Mouse (Mus musculus) thymus, adult 2 months (tissue): Measurements from ENCODE around the gene Xpr1. TPM values are rescaled to one million over a fixed set of nuclear protein-coding genes. Genes with fewer than 3 reads are reported as not detected.
"Not testable (repeated sequence)": the region's sequence is repeated elsewhere in the genome, so short reads cannot be mapped to it uniquely, and the experiment has no call there.

ENCODE experiments used
- DNase-seq: peaks from one replicate; pipeline ENCODE4 v3.0.0; 2021
- H3K27ac ChIP-seq: fragments of 200-500 bp; 2 replicates; pipeline ENCODE4 v1.5.1; 2012; ENCODE audit warnings: low read length, control low read depth; ENCODE audit not compliant: control insufficient read depth, insufficient read depth
- H3K27me3 ChIP-seq: fragments of 200-500 bp; 2 replicates; pipeline ENCODE4 v1.6.1; 2012; ENCODE audit warnings: mild to moderate bottlenecking, low read length, moderate library complexity, mixed read lengths; ENCODE audit not compliant: control insufficient read depth, insufficient read depth
- H3K36me3 ChIP-seq: fragments of 200-500 bp; 2 replicates; pipeline ENCODE4 v1.6.1; 2012; ENCODE audit warnings: mild to moderate bottlenecking, low read length, moderate library complexity; ENCODE audit not compliant: control insufficient read depth, insufficient read depth
- H3K4me1 ChIP-seq: fragments of 200-500 bp; replicated peaks from 2 replicates; pipeline ENCODE4 v1.6.1; 2012; ENCODE audit warnings: low read length; ENCODE audit not compliant: control insufficient read depth, insufficient read depth
- H3K4me3 ChIP-seq: fragments of 200-500 bp; 2 replicates; pipeline ENCODE4 v1.5.1; 2012; ENCODE audit warnings: mild to moderate bottlenecking, low read length, control low read depth, moderate library complexity; ENCODE audit not compliant: control insufficient read depth, insufficient read depth
- CTCF ChIP-seq: fragments of 200-500 bp; IDR thresholded peaks from 2 replicates; pipeline ENCODE4 v1.5.1; 2012; ENCODE audit warnings: mild to moderate bottlenecking, control low read depth, low read length, moderate library complexity, borderline replicate concordance; ENCODE audit not compliant: control insufficient read depth, poor library complexity, insufficient read depth; ENCODE audit errors: extremely low read depth
- POLR2A ChIP-seq: fragments of 200-500 bp; IDR thresholded peaks from 2 replicates; pipeline ENCODE4 v1.6.1; 2012; ENCODE audit warnings: mild to moderate bottlenecking, low read length, control low read depth, moderate library complexity; ENCODE audit not compliant: control insufficient read depth, poor library complexity, insufficient read depth; ENCODE audit errors: extremely low read depth
- WGBS: fragments of 180-500 bp; shearing (Covaris S2); methylation state at CpG from one replicate; pipeline ENCODE4 v1.1.7; 2018; 5-methylcytosine and 5-hydroxymethylcytosine counted together
- polyA plus RNA-seq: library from polyadenylated mRNA; depleted of rRNA; stranded (reverse); fragments of >200 nt; gene quantifications from 2 replicates; pipeline ENCODE4 v1.2.3, GENCODE M21; 2012

Xpr1 gene
- polyA plus RNA-seq, 1 experiment: 14.7 TPM

- 88% methylated on average over 13 of the region's 13 CpGs for WGBS
- Histone ChIP-seq H3K27ac (no peak overlapping the region), H3K36me3 (no peaks in the 10 kb centered on the region; the same call in 1 of the 2 replicates), H3K4me1 (no peaks in the 10 kb centered on the region), H3K4me3 (no peak overlapping the region), H3K27me3 (no peaks in the 10 kb centered on the region)
- TF ChIP-seq POLR2A (no peak), CTCF (no peak)
- no peak for DNase-seq
Measured at GRCm38 (mm10) chr1:155276381-155277033, 140.7 kb downstream of the Xpr1 start.

- TF ChIP-seq CTCF (no peak), POLR2A (no peak)
- no peaks in the 10 kb centered on the region for H3K27me3 ChIP-seq
- no peaks in the 10 kb centered on the region for H3K4me1 ChIP-seq
- 93% methylated on average over 4 of the region's 4 CpGs for WGBS
- no peak for DNase-seq
- no peak overlapping the region for H3K4me3 ChIP-seq
- no peaks in the 10 kb centered on the region; the same call in 1 of the 2 replicates for H3K36me3 ChIP-seq
- no peak overlapping the region for H3K27ac ChIP-seq
Measured at GRCm38 (mm10) chr1:155275793-155276192, 141.4 kb downstream of the Xpr1 start.

- DNase-seq: no peak
- no peak overlapping the region for H3K4me3 ChIP-seq
- H3K27me3 ChIP-seq: no peaks in the 10 kb centered on the region
- 94% methylated on average over 3 of the region's 3 CpGs for WGBS
- no peaks in the 10 kb centered on the region for H3K4me1 ChIP-seq
- no peaks in the 10 kb centered on the region for H3K36me3 ChIP-seq
- H3K27ac ChIP-seq: no peak overlapping the region
- TF ChIP-seq CTCF (no peak), POLR2A (no peak)
Measured at GRCm38 (mm10) chr1:155274976-155275375, 142.2 kb downstream of the Xpr1 start.

- no peak for DNase-seq
- Histone ChIP-seq H3K27me3 (no peaks in the 10 kb centered on the region), H3K4me1 (no peaks in the 10 kb centered on the region), H3K36me3 (no peaks in the 10 kb centered on the region), H3K4me3 (no peak overlapping the region), H3K27ac (no peak overlapping the region)
- WGBS: 57% methylated on average over 4 of the region's 4 CpGs
- TF ChIP-seq CTCF: no peak
- TF ChIP-seq POLR2A: no peak
Measured at GRCm38 (mm10) chr1:155272953-155273352, 144.3 kb downstream of the Xpr1 start.

- H3K36me3 ChIP-seq, DNase-seq, H3K4me1 ChIP-seq, H3K4me3 ChIP-seq, H3K27me3 ChIP-seq, H3K27ac ChIP-seq: not testable (repeated sequence)
- 96% methylated on average over 10 of the region's 10 CpGs for WGBS
Measured at GRCm38 (mm10) chr1:155262496-155262895, 154.7 kb downstream of the Xpr1 start.

- no peak for TF ChIP-seq POLR2A
- TF ChIP-seq CTCF: no peak
- Histone ChIP-seq H3K4me1 (no peaks in the 10 kb centered on the region; the same call in 1 of the 2 replicates), H3K27ac (no peak overlapping the region), H3K27me3 (no peaks in the 10 kb centered on the region), H3K36me3 (no peaks in the 10 kb centered on the region), H3K4me3 (no peak overlapping the region)
- 88% methylated on average over 8 of the region's 8 CpGs for WGBS
- DNase-seq: no peak
Measured at GRCm38 (mm10) chr1:155254309-155254708, 162.9 kb downstream of the Xpr1 start.

- H3K36me3 ChIP-seq: no peaks in the 10 kb centered on the region
- no peaks in the 10 kb centered on the region for H3K27me3 ChIP-seq
- no peak for TF ChIP-seq POLR2A
- TF ChIP-seq CTCF: no peak
- DNase-seq: no peak
- WGBS: 82% methylated on average over 12 of the region's 12 CpGs
- no peaks in the 10 kb centered on the region; the same call in 1 of the 2 replicates for H3K4me1 ChIP-seq
- H3K4me3 ChIP-seq: no peak overlapping the region
- H3K27ac ChIP-seq: no peak overlapping the region
Measured at GRCm38 (mm10) chr1:155253126-155253525, 164.1 kb downstream of the Xpr1 start.
